Mouse (Mus musculus) bone marrow macrophage, adult 2 months (primary cell): Measurements from ENCODE around the gene Oas3.

Experiments used
- CTCF ChIP-seq: IDR thresholded peaks from 2 replicates; pipeline ENCODE4 v1.5.1; 2012; ENCODE audit warnings: low read depth, mild to moderate bottlenecking, low read length, moderate library complexity
- POLR2A ChIP-seq: IDR thresholded peaks from 2 replicates; pipeline ENCODE4 v1.6.1; 2012; ENCODE audit warnings: mild to moderate bottlenecking, low read depth, low read length, borderline replicate concordance

GRCm38 (mm10) chr5:120706976-120707375 is 70.5 kb downstream of the Oas3 start:
- TF ChIP-seq CTCF (no peak), POLR2A (no peak)
